Mouse (Mus musculus) liver, embryonic 14.5 days (tissue): ENCODE results near the gene Ocrl.

Experiments used
- CTCF ChIP-seq: IDR thresholded peaks from 2 replicates; pipeline ENCODE4 v1.5.1; 2016; ENCODE audit warnings: antibody characterized with exemption, low read depth, control low read depth
- EP300 ChIP-seq: IDR thresholded peaks from 2 replicates; pipeline ENCODE4 v1.6.1; 2016; ENCODE audit warnings: antibody characterized with exemption, low read depth

GRCm38 (mm10) chrX:47985000-47985619 lies 72.9 kb downstream of the Ocrl start:
- TF ChIP-seq CTCF: peak; percentile 66
- no peak for TF ChIP-seq EP300
